Mouse (Mus musculus) intestine, embryonic 15.5 days (tissue): ENCODE results near the gene Dpysl4. TPM values are rescaled to one million over a fixed set of nuclear protein-coding genes. Genes with fewer than 3 reads are reported as not detected.

ENCODE experiments used
- ATAC-seq: fragments of 200-750 bp; cut with Nextera tagmentation; 2 replicates; pipeline ENCODE4 v1.8.0; 2017; ENCODE audit warnings: moderate TSS enrichment, moderate library complexity
- H3K27ac ChIP-seq: fragments of 300-500 bp; sonication (generic); 2 replicates; pipeline ENCODE4 v1.5.1; 2015; ENCODE audit warnings: mild to moderate bottlenecking, inconsistent platforms
- H3K27me3 ChIP-seq: fragments of 300-500 bp; sonication (generic); replicated peaks from 2 replicates; pipeline ENCODE4 v1.6.1; 2015; ENCODE audit warnings: inconsistent platforms
- H3K36me3 ChIP-seq: fragments of 300-500 bp; sonication (generic); 2 replicates; pipeline ENCODE4 v1.6.1; 2015; ENCODE audit warnings: inconsistent platforms
- H3K4me1 ChIP-seq: fragments of 300-500 bp; sonication (generic); replicated peaks from 2 replicates; pipeline ENCODE4 v1.6.1; 2015; ENCODE audit warnings: inconsistent platforms
- H3K4me2 ChIP-seq: fragments of 300-500 bp; sonication (generic); replicated peaks from 2 replicates; pipeline ENCODE4 v1.6.1; 2015; ENCODE audit warnings: mild to moderate bottlenecking, inconsistent platforms
- H3K4me3 ChIP-seq: fragments of 300-500 bp; sonication (generic); replicated peaks from 2 replicates; pipeline ENCODE4 v1.5.1; 2015; ENCODE audit warnings: inconsistent platforms
- H3K9ac ChIP-seq: fragments of 300-500 bp; sonication (generic); 2 replicates; pipeline ENCODE4 v1.6.1; 2015; ENCODE audit warnings: inconsistent platforms
- H3K9me3 ChIP-seq: fragments of 300-500 bp; sonication (generic); 2 replicates; pipeline ENCODE4 v1.6.1; 2016; ENCODE audit warnings: inconsistent platforms
- WGBS: fragments of 180-500 bp; shearing (Covaris S2); methylation state at CpG from one replicate; pipeline ENCODE4 v1.1.7; 2015; 5-methylcytosine and 5-hydroxymethylcytosine counted together
- polyA plus RNA-seq: library from polyadenylated mRNA; unstranded; fragments of >200 nt; fragmentation: Nextera tagmentation; extraction: Ambion mirVana; gene quantifications from 2 replicates; pipeline ENCODE4 v1.2.1, GENCODE M21; 2015

Dpysl4 gene
- polyA plus RNA-seq, 1 experiment from 2014 or later: 15.6 TPM

GRCm38 (mm10) chr7:139101286-139101804, 15.5 kb downstream of the Dpysl4 start:
- ATAC-seq: no peak
- WGBS: 76% methylated on average over 10 of the region's 10 CpGs
- no peak overlapping the region for H3K9ac ChIP-seq
- no peaks in the 10 kb centered on the region for H3K36me3 ChIP-seq
- H3K4me2 ChIP-seq: no peak overlapping the region
- no peak overlapping the region for H3K4me3 ChIP-seq
- no peaks in the 10 kb centered on the region for H3K27me3 ChIP-seq
- H3K9me3 ChIP-seq: no peaks in the 10 kb centered on the region
- no peak overlapping the region for H3K27ac ChIP-seq
- H3K4me1 ChIP-seq: no peaks in the 10 kb centered on the region

DNA sequence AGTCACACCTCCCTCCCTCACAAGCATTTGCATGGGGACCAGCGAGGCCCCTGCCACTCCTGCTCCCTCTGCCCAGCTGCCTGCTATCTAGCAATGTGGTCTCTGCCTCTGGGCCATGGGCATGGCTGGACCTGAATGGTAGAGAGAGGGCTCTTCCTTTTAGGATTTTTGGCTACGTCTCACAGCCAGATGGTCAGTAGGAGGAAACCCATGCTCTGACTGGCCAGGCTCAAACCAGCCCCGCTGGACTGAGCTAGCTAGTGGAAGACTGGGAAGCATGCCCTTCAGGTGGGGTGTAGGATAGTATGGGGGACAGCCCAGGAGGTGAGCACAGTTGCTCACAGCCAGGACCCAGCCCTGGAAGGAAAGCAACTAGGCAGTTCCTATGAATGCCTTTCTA, 16.0 kb downstream of the Dpysl4 start:
- Histone ChIP-seq H3K9ac (no peak overlapping the region), H3K36me3 (no peaks in the 10 kb centered on the region), H3K27ac (no peak overlapping the region), H3K4me1 (no peaks in the 10 kb centered on the region), H3K27me3 (no peaks in the 10 kb centered on the region), H3K9me3 (no peaks in the 10 kb centered on the region), H3K4me3 (no peak overlapping the region), H3K4me2 (no peak overlapping the region)
- 77% methylated on average over 3 of the region's 3 CpGs for WGBS
- no peak for ATAC-seq

- no peak for ATAC-seq
- no peak overlapping the region for H3K4me2 ChIP-seq
Observed at GRCm38 (mm10) chr7:139103960-139104381, 18.2 kb downstream of the Dpysl4 start.

DNA sequence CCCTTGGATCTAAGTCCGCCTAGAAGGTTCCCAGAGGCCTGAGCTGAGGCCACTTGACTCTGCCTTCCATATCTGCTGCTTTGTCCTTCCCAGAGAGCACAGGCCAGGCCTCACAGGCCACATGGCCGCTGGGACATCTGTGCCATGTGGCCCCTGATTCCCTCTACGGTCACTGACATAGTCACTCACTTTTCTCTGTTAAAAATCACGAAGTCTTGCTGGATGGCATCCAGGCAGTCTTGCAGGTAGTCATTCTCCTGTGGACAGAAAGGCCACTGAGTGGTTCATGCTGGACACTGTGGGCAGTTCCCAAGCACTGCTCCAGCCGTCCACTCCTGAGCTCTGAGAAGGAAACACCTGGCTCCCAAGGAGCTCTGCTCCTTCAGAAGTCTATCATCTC, 19.3 kb downstream of the Dpysl4 start:
- Histone ChIP-seq H3K9me3 (no peaks in the 10 kb centered on the region), H3K27ac (no peak overlapping the region), H3K4me2 (no peak overlapping the region), H3K27me3 (no peaks in the 10 kb centered on the region), H3K4me3 (no peak overlapping the region), H3K4me1 (no peaks in the 10 kb centered on the region), H3K36me3 (no peaks in the 10 kb centered on the region), H3K9ac (no peak overlapping the region)
- WGBS: 82% methylated on average over 5 of the region's 5 CpGs
- no peak for ATAC-seq

More at GRCm38 (mm10) chr7:139103960-139104381, 18.2 kb downstream of the Dpysl4 start:
- H3K4me1 ChIP-seq: no peaks in the 10 kb centered on the region
- H3K4me3 ChIP-seq: no peak overlapping the region
- no peak overlapping the region for H3K27ac ChIP-seq
- no peaks in the 10 kb centered on the region for H3K36me3 ChIP-seq
- H3K9me3 ChIP-seq: no peaks in the 10 kb centered on the region
- H3K9ac ChIP-seq: no peak overlapping the region
- 55% methylated on average over 10 of the region's 10 CpGs for WGBS
- no peaks in the 10 kb centered on the region for H3K27me3 ChIP-seq

GRCm38 (mm10) chr7:139105705-139106104, 19.9 kb downstream of the Dpysl4 start:
- no peaks in the 10 kb centered on the region for H3K27me3 ChIP-seq
- no peak for ATAC-seq
- WGBS: 87% methylated on average over 7 of the region's 7 CpGs

DNA sequence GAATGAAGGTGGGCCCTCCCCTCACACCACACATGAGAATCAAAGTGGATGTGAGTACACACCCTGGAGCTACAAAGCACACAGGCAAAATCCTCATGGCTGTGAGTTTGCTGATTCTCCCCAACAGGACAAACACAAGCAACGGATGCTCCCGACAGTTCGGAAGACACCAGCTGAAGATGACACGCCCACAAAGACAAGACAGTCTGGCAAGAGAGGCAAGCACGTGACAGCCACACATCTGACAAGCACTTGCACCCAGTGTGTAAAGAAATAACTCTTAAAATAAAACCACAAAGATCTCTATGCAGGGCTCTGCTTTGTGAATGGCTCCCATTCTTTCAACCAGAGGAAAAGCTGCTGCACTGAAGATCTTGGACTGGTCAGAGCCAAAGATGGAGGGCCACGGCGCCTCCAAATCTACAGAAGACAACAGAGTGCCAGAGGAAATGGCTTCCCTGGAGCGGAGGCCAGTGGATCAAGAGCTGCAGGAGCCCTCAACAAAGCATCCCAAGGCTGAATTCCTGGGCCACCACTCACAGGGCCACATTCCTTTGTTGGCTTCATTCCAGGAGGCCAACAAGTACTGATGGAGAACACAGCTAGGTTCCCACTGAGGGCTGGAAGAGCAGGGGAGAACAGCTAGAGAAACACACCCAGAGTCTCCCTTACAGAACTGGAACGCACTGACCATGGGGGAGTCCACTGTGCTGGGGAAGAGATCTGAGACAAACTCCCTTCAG, 22.3 kb downstream of the Dpysl4 start:
- no peak for ATAC-seq
- no peaks in the 10 kb centered on the region for H3K27me3 ChIP-seq
- no peak overlapping the region for H3K27ac ChIP-seq
- H3K4me3 ChIP-seq: no peak overlapping the region
- WGBS: 82% methylated on average over 9 of the region's 9 CpGs
- no peaks in the 10 kb centered on the region for H3K9me3 ChIP-seq
- H3K9ac ChIP-seq: no peak overlapping the region
- H3K4me2 ChIP-seq: no peak overlapping the region
- H3K4me1 ChIP-seq: no peaks in the 10 kb centered on the region
- no peaks in the 10 kb centered on the region for H3K36me3 ChIP-seq

More at GRCm38 (mm10) chr7:139105705-139106104, 19.9 kb downstream of the Dpysl4 start:
- H3K4me2 ChIP-seq: no peak overlapping the region
- no peaks in the 10 kb centered on the region for H3K9me3 ChIP-seq
- H3K9ac ChIP-seq: no peak overlapping the region
- H3K36me3 ChIP-seq: no peaks in the 10 kb centered on the region
- no peaks in the 10 kb centered on the region for H3K4me1 ChIP-seq
- no peak overlapping the region for H3K4me3 ChIP-seq
- no peak overlapping the region for H3K27ac ChIP-seq

- WGBS: 39% methylated on average over 13 of the region's 13 CpGs
- H3K27ac ChIP-seq: no peak overlapping the region
- H3K9me3 ChIP-seq: no peaks in the 10 kb centered on the region
- no peak overlapping the region for H3K4me3 ChIP-seq
- no peak overlapping the region for H3K9ac ChIP-seq
- peak; percentile 39; the same call in 1 of the 2 replicates for ATAC-seq
- H3K4me1 ChIP-seq: no peaks in the 10 kb centered on the region
- no peaks in the 10 kb centered on the region for H3K36me3 ChIP-seq
- H3K4me2 ChIP-seq: no peak overlapping the region
- no peaks in the 10 kb centered on the region; the same call in 1 of the 2 replicates for H3K27me3 ChIP-seq
Observed at GRCm38 (mm10) chr7:139119152-139119774, 33.5 kb downstream of the Dpysl4 start.

DNA sequence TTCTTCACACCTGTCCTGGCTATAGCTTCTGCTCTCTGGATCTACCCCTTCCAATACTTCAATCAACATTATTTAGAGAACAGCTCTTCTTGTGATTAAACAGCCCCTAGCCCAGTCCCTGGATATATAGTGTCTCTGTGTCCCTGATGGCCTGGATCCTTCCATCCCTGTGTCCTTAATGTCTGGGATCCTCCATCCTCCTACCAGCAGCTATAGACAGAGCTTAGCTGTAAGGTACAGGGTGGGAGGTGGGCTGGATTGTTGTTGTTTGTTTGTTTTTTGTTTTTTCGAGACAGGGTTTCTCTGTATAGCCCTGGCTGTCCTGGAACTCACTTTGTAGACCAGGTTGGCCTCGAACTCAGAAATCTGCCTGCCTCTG, 34.0 kb downstream of the Dpysl4 start:
- H3K9me3 ChIP-seq: no peaks in the 10 kb centered on the region
- 58% methylated on average over 2 of the region's 2 CpGs for whole genome bisulfite sequencing
- H3K27me3 ChIP-seq: no peaks in the 10 kb centered on the region; the same call in 1 of the 2 replicates
- no peaks in the 10 kb centered on the region for H3K4me1 ChIP-seq
- no peak for ATAC-seq
- H3K4me2 ChIP-seq: no peak overlapping the region
- no peak overlapping the region for H3K4me3 ChIP-seq
- H3K36me3 ChIP-seq: no peaks in the 10 kb centered on the region
- H3K9ac ChIP-seq: no peak overlapping the region
- no peak overlapping the region for H3K27ac ChIP-seq

DNA sequence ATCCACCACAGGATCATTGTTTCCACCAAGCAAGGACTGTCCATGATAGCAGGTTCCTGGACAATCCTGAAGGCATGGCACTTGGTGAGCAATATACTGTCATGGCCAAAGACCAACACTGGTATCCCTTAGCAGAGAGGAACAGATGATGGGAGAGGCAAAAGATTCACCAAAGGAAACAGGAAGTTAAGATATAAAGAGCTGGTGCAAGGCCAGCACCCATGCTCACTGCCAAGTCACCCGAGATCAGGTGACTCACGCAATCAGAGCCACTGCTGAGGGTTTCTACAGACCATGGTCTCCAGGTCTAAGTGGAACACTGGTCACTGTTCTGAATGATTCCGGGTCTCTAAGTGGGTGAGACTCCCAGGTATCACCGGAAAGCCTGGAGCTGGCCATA, 40.1 kb downstream of the Dpysl4 start:
- Histone ChIP-seq H3K27me3 (no peaks in the 10 kb centered on the region; the same call in 1 of the 2 replicates), H3K9me3 (no peaks in the 10 kb centered on the region), H3K36me3 (no peaks in the 10 kb centered on the region), H3K27ac (no peak overlapping the region), H3K4me2 (no peak overlapping the region), H3K9ac (no peak overlapping the region), H3K4me3 (no peak overlapping the region), H3K4me1 (peaks cover 7% of the 10 kb centered on the region; the same call in 1 of the 2 replicates)
- 89% methylated on average over 4 of the region's 4 CpGs for WGBS
- no peak for ATAC-seq

DNA sequence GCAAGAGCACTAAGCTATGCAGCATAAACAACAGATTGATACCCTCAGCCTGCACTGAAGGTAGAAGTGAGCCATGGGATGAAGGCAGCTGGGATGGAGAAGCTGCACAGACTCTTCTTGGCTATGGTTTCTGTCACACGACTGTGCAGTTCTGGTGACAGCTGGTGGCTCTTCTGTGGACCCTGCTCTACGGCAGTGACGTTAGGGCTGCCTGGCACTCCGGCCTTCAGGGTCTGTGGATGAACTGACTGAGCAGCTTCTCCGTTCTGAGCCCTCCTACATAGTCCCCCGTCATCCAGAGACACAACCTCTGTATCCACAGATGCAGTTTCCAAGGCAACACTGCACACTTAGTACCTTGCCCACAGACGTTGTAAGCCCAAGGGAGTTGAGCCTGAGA, 40.7 kb downstream of the Dpysl4 start:
- H3K27ac ChIP-seq: no peak overlapping the region
- ATAC-seq: no peak
- H3K4me2 ChIP-seq: no peak overlapping the region
- H3K9me3 ChIP-seq: no peaks in the 10 kb centered on the region
- no peak overlapping the region for H3K4me3 ChIP-seq
- 73% methylated on average over 7 of the region's 7 CpGs for WGBS
- H3K9ac ChIP-seq: no peak overlapping the region
- peaks cover 9% of the 10 kb centered on the region; the same call in 1 of the 2 replicates for H3K4me1 ChIP-seq
- H3K36me3 ChIP-seq: no peaks in the 10 kb centered on the region
- H3K27me3 ChIP-seq: no peaks in the 10 kb centered on the region; the same call in 1 of the 2 replicates

- peaks cover 9% of the 10 kb centered on the region; the same call in 1 of the 2 replicates for H3K4me1 ChIP-seq
- no peak overlapping the region for H3K4me2 ChIP-seq
- H3K9ac ChIP-seq: no peak overlapping the region
- no peaks in the 10 kb centered on the region for H3K36me3 ChIP-seq
- H3K27ac ChIP-seq: no peak overlapping the region
- no peak overlapping the region for H3K4me3 ChIP-seq
- ATAC-seq: no peak
- WGBS: 72% methylated on average over 4 of the region's 4 CpGs
- H3K9me3 ChIP-seq: no peaks in the 10 kb centered on the region
- H3K27me3 ChIP-seq: no peaks in the 10 kb centered on the region
Observed at GRCm38 (mm10) chr7:139128994-139129393, 43.2 kb downstream of the Dpysl4 start.

- WGBS: 39% methylated on average over 6 of the region's 6 CpGs
- Histone ChIP-seq H3K9ac (no peak overlapping the region), H3K4me1 (peaks cover 9% of the 10 kb centered on the region; the same call in 1 of the 2 replicates), H3K27me3 (no peaks in the 10 kb centered on the region), H3K9me3 (no peaks in the 10 kb centered on the region), H3K36me3 (no peaks in the 10 kb centered on the region), H3K4me2 (no peak overlapping the region), H3K27ac (no peak overlapping the region), H3K4me3 (no peak overlapping the region)
- peak; percentile 23; the same call in 1 of the 2 replicates for ATAC-seq
Observed at GRCm38 (mm10) chr7:139130361-139130760, 44.6 kb downstream of the Dpysl4 start.
